Mouse (Mus musculus) ES-E14 (cell line): ENCODE measurements around the gene Vps11.

ENCODE experiments used
- CHD2 ChIP-seq: IDR thresholded peaks from 2 replicates; pipeline ENCODE4 v1.6.1; 2014; ENCODE audit warnings: mild to moderate bottlenecking, low read depth, low read length, inconsistent platforms
- ZC3H11A ChIP-seq: IDR thresholded peaks from 2 replicates; pipeline ENCODE4 v1.6.1; 2012; ENCODE audit warnings: low read depth, mild to moderate bottlenecking, inconsistent platforms, low read length, borderline replicate concordance
- ZNF384 ChIP-seq: IDR thresholded peaks from 2 replicates; pipeline ENCODE4 v1.6.1; 2012; ENCODE audit warnings: low read depth, low read length, inconsistent platforms

DNA sequence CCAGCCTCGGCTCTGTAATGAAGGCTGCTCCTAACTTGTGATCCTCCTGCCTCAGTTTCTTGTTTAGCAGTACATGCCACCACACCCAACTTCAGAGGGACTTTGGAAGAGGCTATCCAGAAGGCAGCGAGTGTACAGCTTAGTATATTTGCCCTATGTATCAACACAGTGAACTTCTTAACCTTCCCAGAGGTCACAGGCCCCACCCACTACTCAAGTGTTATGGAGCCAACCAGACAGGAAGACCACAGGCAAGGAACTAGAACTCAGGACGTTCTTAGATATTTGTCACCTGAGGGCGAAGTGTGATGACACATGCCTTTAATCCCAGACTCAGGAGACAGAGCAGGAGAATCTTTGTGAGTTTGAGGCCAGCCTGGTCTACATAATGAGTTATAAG lies 13.8 kb downstream of the Vps11 start:
- TF ChIP-seq ZC3H11A (no peak), CHD2 (no peak), ZNF384 (no peak)
